Mouse (Mus musculus) ES-Bruce4 (cell line): ENCODE results near the gene Gfm2. TPM values are rescaled to one million over a fixed set of nuclear protein-coding genes. Genes with fewer than 3 reads are reported as not detected.
"Not testable (repeated sequence)": the region's sequence is repeated elsewhere in the genome, so short reads cannot be mapped to it uniquely, and the experiment has no call there.

ENCODE experiments used
- H3K27ac ChIP-seq: 2 replicates; pipeline ENCODE4 v1.5.1; 2012; ENCODE audit warnings: low read length, inconsistent platforms; ENCODE audit not compliant: insufficient read depth
- H3K27me3 ChIP-seq: 2 replicates; pipeline ENCODE4 v1.6.1; 2012; ENCODE audit warnings: mild to moderate bottlenecking, low read length, inconsistent platforms; ENCODE audit not compliant: control insufficient read depth, poor library complexity, insufficient read depth, severe bottlenecking
- H3K36me3 ChIP-seq: 2 replicates; pipeline ENCODE4 v1.6.1; 2012; ENCODE audit warnings: inconsistent platforms, mild to moderate bottlenecking, low read length, moderate library complexity; ENCODE audit not compliant: control insufficient read depth, poor library complexity, insufficient read depth, severe bottlenecking
- H3K4me1 ChIP-seq: one replicate; pipeline ENCODE4 v1.8.1; 2011; ENCODE audit warnings: low read length; ENCODE audit not compliant: control insufficient read depth, insufficient read depth
- H3K4me3 ChIP-seq: 2 replicates; pipeline ENCODE4 v1.5.1; 2011; ENCODE audit warnings: low read depth, mild to moderate bottlenecking, low read length
- H3K9ac ChIP-seq: 2 replicates; pipeline ENCODE4 v1.6.1; 2012; ENCODE audit warnings: low read depth, mild to moderate bottlenecking, inconsistent platforms; ENCODE audit not compliant: poor library complexity, severe bottlenecking
- H3K9me3 ChIP-seq: replicated peaks from 2 replicates; pipeline ENCODE4 v1.6.1; 2012; ENCODE audit warnings: mild to moderate bottlenecking, low read length, inconsistent platforms; ENCODE audit not compliant: control insufficient read depth, poor library complexity, insufficient read depth, severe bottlenecking
- CTCF ChIP-seq: IDR thresholded peaks from one replicate; pipeline ENCODE4 v1.8.1; 2011; ENCODE audit warnings: low read depth, low read length
- EP300 ChIP-seq: IDR thresholded peaks from 2 replicates; pipeline ENCODE4 v1.6.1; 2011; ENCODE audit warnings: low read depth, low read length; ENCODE audit not compliant: insufficient read depth
- POLR2A ChIP-seq: IDR thresholded peaks from one replicate; pipeline ENCODE4 v1.8.1; 2011; ENCODE audit warnings: low read length; ENCODE audit not compliant: insufficient read depth
- polyA plus RNA-seq: library from polyadenylated mRNA; stranded (reverse); fragments of >200 nt; gene quantifications from 2 replicates; pipeline ENCODE4 v1.2.4, GENCODE M21; 2011; ENCODE audit warnings: low read depth; ENCODE audit not compliant: missing spikeins, insufficient read depth, insufficient read length

Gfm2 gene
- polyA plus RNA-seq, 1 experiment: 70.8 TPM

- H3K4me3 ChIP-seq: no peak overlapping the region
- peaks cover 67% of the 10 kb centered on the region for H3K36me3 ChIP-seq
- H3K4me1 ChIP-seq: no peaks in the 10 kb centered on the region
- TF ChIP-seq POLR2A: no peak
- no peak for TF ChIP-seq CTCF
- no peak for TF ChIP-seq EP300
- no peaks in the 10 kb centered on the region for H3K27me3 ChIP-seq
- no peak overlapping the region for H3K27ac ChIP-seq
- H3K9me3 ChIP-seq: no peaks in the 10 kb centered on the region
- no peak overlapping the region for H3K9ac ChIP-seq
Measured at GRCm38 (mm10) chr13:97109046-97109445, 28.7 kb upstream of the Gfm2 start.

- Histone ChIP-seq H3K36me3 (peaks cover 79% of the 10 kb centered on the region), H3K9me3 (no peaks in the 10 kb centered on the region), H3K27ac (no peak overlapping the region), H3K4me1 (no peaks in the 10 kb centered on the region), H3K9ac (no peak overlapping the region), H3K4me3 (no peak overlapping the region), H3K27me3 (no peaks in the 10 kb centered on the region)
- no peak for TF ChIP-seq CTCF
- TF ChIP-seq EP300: no peak
- no peak for TF ChIP-seq POLR2A
Measured at GRCm38 (mm10) chr13:97121341-97121740, 16.4 kb upstream of the Gfm2 start.

- H3K4me3 ChIP-seq, H3K4me1 ChIP-seq, H3K9me3 ChIP-seq, H3K27me3 ChIP-seq, H3K27ac ChIP-seq, H3K9ac ChIP-seq: not testable (repeated sequence)
- H3K36me3 ChIP-seq: peaks cover 40% of the 10 kb centered on the region
Measured at GRCm38 (mm10) chr13:97129654-97130053, 8.1 kb upstream of the Gfm2 start.

- not testable (repeated sequence) for H3K4me3 ChIP-seq, H3K27me3 ChIP-seq, H3K4me1 ChIP-seq, H3K9me3 ChIP-seq, H3K27ac ChIP-seq, H3K9ac ChIP-seq
- peaks cover 39% of the 10 kb centered on the region for H3K36me3 ChIP-seq
Measured at GRCm38 (mm10) chr13:97130413-97130812, 7.3 kb upstream of the Gfm2 start.

- not testable (repeated sequence) for H3K27me3 ChIP-seq, H3K9me3 ChIP-seq, H3K27ac ChIP-seq, H3K4me1 ChIP-seq
- H3K9ac ChIP-seq: peak overlapping the region; percentile 77
- peaks cover 15% of the 10 kb centered on the region for H3K36me3 ChIP-seq
- peak overlapping the region; percentile 92 for H3K4me3 ChIP-seq
Measured at GRCm38 (mm10) chr13:97138404-97138931, 731 bp downstream of the Gfm2 start.

GRCm38 (mm10) chr13:97142321-97142720 lies 4.6 kb downstream of the Gfm2 start:
- Histone ChIP-seq H3K9me3 (no peaks in the 10 kb centered on the region), H3K27me3 (no peaks in the 10 kb centered on the region), H3K4me1 (no peaks in the 10 kb centered on the region), H3K27ac (no peak overlapping the region), H3K36me3 (peaks cover 21% of the 10 kb centered on the region), H3K4me3 (no peak overlapping the region), H3K9ac (no peak overlapping the region)
- TF ChIP-seq CTCF (no peak), POLR2A (no peak), EP300 (no peak)

GRCm38 (mm10) chr13:97145834-97146233 lies 8.1 kb downstream of the Gfm2 start:
- no peak overlapping the region for H3K9ac ChIP-seq
- peaks cover 32% of the 10 kb centered on the region for H3K36me3 ChIP-seq
- no peak overlapping the region for H3K27ac ChIP-seq
- H3K4me3 ChIP-seq: no peak overlapping the region
- no peaks in the 10 kb centered on the region for H3K27me3 ChIP-seq
- H3K9me3 ChIP-seq: no peaks in the 10 kb centered on the region
- H3K4me1 ChIP-seq: no peaks in the 10 kb centered on the region
- TF ChIP-seq EP300 (no peak), CTCF (no peak), POLR2A (no peak)
